Mouse (Mus musculus): ENCODE measurements at regions not wholly inside any gene's neighbourhood (a gene's known extent, or its start where the extent isn't known, plus 50 kb on each side); places are given as distances from the start of the nearest gene placed in this dataset.
"Not testable (repeated sequence)": the region's sequence is repeated elsewhere in the genome, so short reads cannot be mapped to it uniquely, and the experiment has no call there.

GRCm38 (mm10) chr6:22716864-22717557 lies 158.3 kb upstream of the Ptprz1 start:
- DNase-seq (ENCODE audit: low spot score in 2 of 2), result no peak

- DNase-seq (ENCODE audit: low spot score in 2 of 2), result no peak
Measured at GRCm38 (mm10) chr6:22716144-22716856, 159.0 kb upstream of the Ptprz1 start.

- no peak for DNase-seq (ENCODE audit: low spot score in 2 of 2)
Measured at GRCm38 (mm10) chr6:22698187-22698586, 177.1 kb upstream of the Ptprz1 start.

GRCm38 (mm10) chr6:22688678-22689126 lies 186.6 kb upstream of the Ptprz1 start:
- DNase-seq (ENCODE audit: low spot score in 2 of 2), result no peak

- no peak for DNase-seq (ENCODE audit: low spot score in 2 of 2)
Measured at GRCm38 (mm10) chr6:22674586-22674929, 200.7 kb upstream of the Ptprz1 start.

- no peak for DNase-seq (ENCODE audit: low spot score in 2 of 2)
Measured at GRCm38 (mm10) chr6:22673919-22674585, 201.2 kb upstream of the Ptprz1 start.

- DNase-seq (ENCODE audit: low spot score in 2 of 2), result no peak
Measured at GRCm38 (mm10) chr6:22671524-22671923, 203.8 kb upstream of the Ptprz1 start.

GRCm38 (mm10) chr6:22668190-22668975 lies 206.9 kb upstream of the Ptprz1 start:
- no peak for DNase-seq (ENCODE audit: low spot score in 2 of 2)

- not testable (repeated sequence) for DNase-seq (ENCODE audit: low spot score in 2 of 2)
Measured at GRCm38 (mm10) chr6:22657401-22657800, 217.9 kb upstream of the Ptprz1 start.

- DNase-seq (ENCODE audit: low spot score in 2 of 2), result no peak
Measured at GRCm38 (mm10) chr6:22640100-22640499, 235.2 kb upstream of the Ptprz1 start.

- DNase-seq (ENCODE audit: low spot score in 2 of 2), result no peak
Measured at GRCm38 (mm10) chr6:22635141-22635540, 240.2 kb upstream of the Ptprz1 start.

- no peak for DNase-seq (ENCODE audit: low spot score in 2 of 2)
Measured at GRCm38 (mm10) chr6:22634740-22635139, 240.6 kb upstream of the Ptprz1 start.

- no peak for DNase-seq (ENCODE audit: low spot score in 2 of 2)
Measured at GRCm38 (mm10) chr6:22591592-22591991, 235.5 kb upstream of the Fam3c start.

GRCm38 (mm10) chr6:22584851-22585250 lies 228.8 kb upstream of the Fam3c start:
- no peak for DNase-seq (ENCODE audit: low spot score in 2 of 2)

GRCm38 (mm10) chr6:22572925-22573324 lies 216.9 kb upstream of the Fam3c start:
- no peak for DNase-seq (ENCODE audit: low spot score in 2 of 2)

GRCm38 (mm10) chr6:22567891-22568290 lies 211.8 kb upstream of the Fam3c start:
- no peak for DNase-seq (ENCODE audit: low spot score in 2 of 2)

GRCm38 (mm10) chr6:22548296-22549245 lies 192.5 kb upstream of the Fam3c start:
- peak; percentile 9 to 19 for DNase-seq (ENCODE audit: low spot score in 2 of 2)

- DNase-seq (ENCODE audit: low spot score in 2 of 2), result no peak
Measured at GRCm38 (mm10) chr6:22541603-22542002, 185.6 kb upstream of the Fam3c start.

GRCm38 (mm10) chr6:22538254-22538653 lies 182.2 kb upstream of the Fam3c start:
- DNase-seq (ENCODE audit: low spot score in 2 of 2), result no peak

- DNase-seq (ENCODE audit: low spot score in 2 of 2), result no peak
Measured at GRCm38 (mm10) chr6:22524384-22524783, 168.3 kb upstream of the Fam3c start.

Data from layer of hippocampus, adult 8-10 months (tissue).